Mouse (Mus musculus) ES-E14 (cell line): ENCODE measurements around the gene Mmp20.

Experiments
- HCFC1 ChIP-seq: IDR thresholded peaks from 2 replicates; pipeline ENCODE4 v1.6.1; 2012; ENCODE audit warnings: low read length, inconsistent platforms, borderline replicate concordance; ENCODE audit not compliant: insufficient read depth
- MAFK ChIP-seq: IDR thresholded peaks from 2 replicates; pipeline ENCODE4 v1.6.1; 2014; ENCODE audit warnings: mild to moderate bottlenecking, low read depth, low read length, inconsistent platforms; ENCODE audit not compliant: insufficient read depth
- ZC3H11A ChIP-seq: IDR thresholded peaks from 2 replicates; pipeline ENCODE4 v1.6.1; 2012; ENCODE audit warnings: low read depth, mild to moderate bottlenecking, inconsistent platforms, low read length, borderline replicate concordance
- ZNF384 ChIP-seq: IDR thresholded peaks from 2 replicates; pipeline ENCODE4 v1.6.1; 2012; ENCODE audit warnings: low read depth, low read length, inconsistent platforms

- TF ChIP-seq MAFK (no peak), ZNF384 (no peak), HCFC1 (no peak), ZC3H11A (no peak)
Observed at GRCm38 (mm10) chr9:7682081-7682618, 54.1 kb downstream of the Mmp20 start.
